Mouse (Mus musculus): ENCODE measurements around the gene Rnft2.

- TF ChIP-seq CTCF (IDR thresholded peaks at IDR 0.05; ENCODE audit: low read depth) (no peak), EP300 (IDR thresholded peaks at IDR 0.05; ENCODE audit: low read depth) (no peak)
These were observed 8.0 kb downstream of the Rnft2 start for GRCm38 (mm10) chr5:118236891-118237290.
